Mouse (Mus musculus) megakaryocyte, embryonic 14.5 days (primary cell): Measurements from ENCODE around the gene Gm3045.

Experiments
- FLI1 ChIP-seq: IDR thresholded peaks from 2 replicates; pipeline ENCODE4 v1.6.1; 2012; ENCODE audit warnings: low read length, inconsistent platforms, mixed read lengths
- GATA1 ChIP-seq: IDR thresholded peaks from 3 replicates; pipeline ENCODE4 v1.6.1; 2012; ENCODE audit warnings: mixed read lengths, low read length, inconsistent platforms, borderline replicate concordance

GRCm38 (mm10) chr13:56383406-56383805, 43.0 kb upstream of the Gm3045 start:
- TF ChIP-seq GATA1 (no peak), FLI1 (no peak)
